Mouse (Mus musculus): Measurements from ENCODE around the gene Uhrf1bp1. TPM values are rescaled to one million over a fixed set of nuclear protein-coding genes. Genes with fewer than 3 reads are reported as not detected.

The Uhrf1bp1 gene
- polyA plus RNA-seq, 1 experiment from 2014 or later = 1.4 TPM

DNA sequence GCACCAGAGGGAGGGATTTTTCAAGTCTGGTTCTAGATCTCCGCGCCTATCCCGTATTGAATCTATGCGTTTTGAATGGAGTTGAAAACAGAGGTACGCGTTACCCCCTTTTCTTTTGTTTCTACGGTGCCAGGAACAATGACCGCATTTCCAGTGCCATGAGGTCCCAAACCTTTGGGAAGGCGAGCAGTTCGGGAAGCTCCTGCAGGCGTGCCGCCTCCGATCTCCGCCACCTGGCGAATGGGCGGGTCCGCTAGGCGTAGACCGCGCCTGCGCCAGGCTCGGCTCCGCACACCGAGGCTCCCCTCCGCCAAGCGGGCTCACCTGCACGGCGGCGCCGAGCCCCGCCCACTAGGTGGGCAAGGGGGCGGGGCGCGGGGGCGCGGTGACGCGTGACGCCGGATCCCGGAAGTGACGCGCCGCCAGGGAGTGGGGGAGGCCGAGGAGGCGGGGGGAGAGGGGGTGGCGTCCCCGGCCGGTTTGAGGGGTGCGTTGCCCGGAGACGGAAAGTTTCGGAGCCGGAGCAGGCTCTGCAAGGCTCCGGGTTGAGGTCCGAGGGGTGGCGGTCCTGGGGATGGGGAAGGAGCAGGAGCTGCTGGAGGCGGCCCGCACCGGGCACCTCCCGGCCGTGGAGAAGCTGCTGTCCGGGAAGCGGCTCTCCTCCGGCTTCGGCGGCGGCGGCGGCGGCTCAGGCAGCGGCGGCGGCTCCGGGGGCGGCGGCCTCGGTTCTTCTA lies 52.8 kb downstream of the Uhrf1bp1 start, which contains the start of gene Anks1:
Gene Anks1 (plus strand): TSS at position 419 of the 734 bp plus-strand sequence.
- under 1% methylated on average over 56 of the region's 78 CpGs for WGBS
- H3K4me3 ChIP-seq (ENCODE audit: low read depth, low read length) = peak within 1 kb of the TSS; percentile 95
- no peaks in the 10 kb centered on the region for H3K27me3 ChIP-seq (replicated peaks; ENCODE audit: control insufficient read depth, insufficient read depth, low read length)
- no peaks in the 10 kb centered on the region for H3K4me1 ChIP-seq (replicated peaks; ENCODE audit: control insufficient read depth, insufficient read depth, low read length)
- ATAC-seq = peak; percentile 88
- 0 out of 2 replicates have a peak, but pooled peaks have one; percentile 0 for TF ChIP-seq CTCF (IDR thresholded peaks at IDR 0.05; ENCODE audit: low read depth)
- peak within 1 kb of the TSS; percentile 92 for H3K27ac ChIP-seq (ENCODE audit: low read depth, low read length)
- peak within 1 kb of the TSS; percentile 79 for H3K9ac ChIP-seq (ENCODE audit: low read depth, low read length)
- H3K36me3 ChIP-seq (ENCODE audit: control insufficient read depth, insufficient read depth) = 0 out of 2 replicates have a peak, but pooled peaks cover 9% of the 10 kb centered on the region
- H3K4me2 ChIP-seq (replicated peaks; ENCODE audit: low read depth) = peak within 1 kb of the TSS; percentile 89
- H3K9me3 ChIP-seq (ENCODE audit: control insufficient read depth) = no peaks in the 10 kb centered on the region

DNA sequence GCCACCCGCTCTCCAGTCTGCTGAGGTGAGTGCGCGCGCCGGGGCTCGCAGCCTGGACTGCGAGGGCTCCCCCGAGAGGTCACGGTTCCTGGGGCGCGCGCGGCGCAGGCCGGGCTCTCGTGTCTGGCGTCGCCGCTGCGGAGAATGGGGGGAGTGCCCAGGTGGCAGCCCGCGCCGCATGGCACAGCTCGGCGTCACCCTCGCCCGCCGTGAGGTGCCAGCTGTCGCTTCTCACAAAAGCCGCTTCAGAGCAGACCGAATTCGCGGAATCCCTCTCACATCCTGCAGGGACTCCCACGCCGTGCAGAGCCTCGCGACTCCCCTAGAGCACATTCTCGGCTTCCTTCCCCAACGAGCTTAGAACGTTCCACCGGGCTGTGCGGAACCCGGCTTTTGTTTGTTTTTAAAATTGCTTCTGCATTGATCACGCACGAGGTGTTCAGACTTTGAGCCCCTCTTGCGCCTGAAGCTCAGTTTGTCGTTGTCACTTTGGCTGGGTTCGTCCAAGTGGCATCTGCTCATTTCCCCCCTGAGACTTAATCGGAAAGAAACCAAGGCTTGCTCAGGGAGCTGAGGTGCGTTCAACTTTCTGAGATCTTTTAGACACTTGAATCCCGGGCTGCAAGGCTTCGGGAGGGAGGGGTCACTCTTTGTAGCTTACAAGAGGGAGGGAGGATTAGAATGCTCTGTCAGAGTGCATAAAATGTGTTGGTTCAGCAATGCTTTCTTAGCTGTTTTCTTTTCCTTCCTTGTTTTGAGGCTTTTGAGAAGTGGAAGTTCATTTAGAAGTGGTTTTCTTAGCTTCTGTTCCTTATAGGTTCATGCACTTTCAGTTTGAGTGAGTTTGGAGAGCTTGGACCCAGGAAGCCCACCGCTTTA lies 53.6 kb downstream of the Uhrf1bp1 start, which contains the start of gene Taf11:
Gene Taf11 (minus strand): TSS at position 223 of the 879 bp plus-strand sequence.
- H3K9ac ChIP-seq (ENCODE audit: low read depth, low read length) = peak within 1 kb of the TSS; percentile 79
- H3K27me3 ChIP-seq (replicated peaks; ENCODE audit: control insufficient read depth, insufficient read depth, low read length) = no peaks in the 10 kb centered on the region
- peak within 1 kb of the TSS; percentile 95 for H3K4me3 ChIP-seq (ENCODE audit: low read depth, low read length)
- 0 out of 2 replicates have a peak, but pooled peaks have one; percentile 11 for TF ChIP-seq CTCF (IDR thresholded peaks at IDR 0.05; ENCODE audit: low read depth)
- 1% methylated on average over 53 of the region's 53 CpGs for WGBS
- 0 out of 2 replicates have a peak, but pooled peaks cover 4% of the 10 kb centered on the region for H3K36me3 ChIP-seq (ENCODE audit: control insufficient read depth, insufficient read depth)
- H3K27ac ChIP-seq (ENCODE audit: low read depth, low read length) = peak within 1 kb of the TSS; percentile 92
- H3K4me1 ChIP-seq (replicated peaks; ENCODE audit: control insufficient read depth, insufficient read depth, low read length) = no peaks in the 10 kb centered on the region
- H3K9me3 ChIP-seq (ENCODE audit: control insufficient read depth) = no peaks in the 10 kb centered on the region
- peak; percentile 28 for ATAC-seq
- peak within 1 kb of the TSS; percentile 89 for H3K4me2 ChIP-seq (replicated peaks; ENCODE audit: low read depth)

DNA sequence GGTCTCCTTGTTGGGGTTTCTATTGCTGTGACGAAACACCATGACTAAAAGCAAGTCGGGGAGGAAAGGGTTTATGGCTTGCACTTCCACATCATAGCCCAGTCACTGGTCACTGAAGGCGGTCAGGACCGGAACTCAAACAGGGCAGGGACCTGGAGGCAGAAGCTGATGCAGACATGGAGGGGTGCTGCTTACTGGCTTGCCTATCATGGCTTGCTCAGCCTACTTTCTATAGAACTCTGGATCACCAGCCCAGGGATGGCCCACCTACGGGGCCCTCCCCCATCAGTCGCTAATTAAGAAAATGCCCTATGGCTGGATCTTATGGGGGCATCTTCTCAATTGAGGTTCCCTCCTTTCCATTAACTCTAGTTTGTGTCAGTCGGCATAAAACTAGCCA lies 55.1 kb downstream of the Uhrf1bp1 start:
- H3K27ac ChIP-seq (ENCODE audit: low read depth, low read length) = no peak overlapping the region
- 0 out of 2 replicates have a peak, but pooled peaks cover 4% of the 10 kb centered on the region for H3K4me1 ChIP-seq (replicated peaks; ENCODE audit: control insufficient read depth, insufficient read depth, low read length)
- no peak overlapping the region for H3K4me3 ChIP-seq (ENCODE audit: low read depth, low read length)
- no peak overlapping the region for H3K9ac ChIP-seq (ENCODE audit: low read depth, low read length)
- no peaks in the 10 kb centered on the region for H3K27me3 ChIP-seq (replicated peaks; ENCODE audit: control insufficient read depth, insufficient read depth, low read length)
- no peak for ATAC-seq
- TF ChIP-seq CTCF (IDR thresholded peaks at IDR 0.05; ENCODE audit: low read depth) = no peak
- peak overlapping the region; percentile 89; the same call in 1 of the 2 replicates for H3K4me2 ChIP-seq (replicated peaks; ENCODE audit: low read depth)
- H3K36me3 ChIP-seq (ENCODE audit: control insufficient read depth, insufficient read depth) = no peaks in the 10 kb centered on the region
- 82% methylated on average over 7 of the region's 7 CpGs for WGBS
- no peaks in the 10 kb centered on the region for H3K9me3 ChIP-seq (ENCODE audit: control insufficient read depth)

DNA sequence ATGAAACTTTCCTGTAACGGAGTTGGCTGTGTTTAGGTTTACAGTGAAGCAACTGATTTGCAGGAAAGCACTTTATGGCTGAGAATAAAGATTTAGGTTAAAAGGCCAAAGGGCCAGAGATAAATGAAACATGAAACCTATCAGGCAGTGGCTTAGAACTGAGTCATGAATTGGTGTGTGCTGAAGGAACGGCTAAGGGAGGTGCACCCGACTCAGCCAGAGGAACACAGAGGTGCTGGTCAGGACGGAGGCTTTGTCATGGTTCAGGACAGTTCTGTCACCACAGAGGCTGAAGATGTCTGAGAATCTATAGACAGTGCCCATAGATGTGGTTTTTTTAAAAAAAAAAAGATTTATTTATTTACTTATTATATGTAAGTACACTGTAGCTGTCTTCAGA lies 58.5 kb downstream of the Uhrf1bp1 start:
- Histone ChIP-seq H3K36me3 (ENCODE audit: control insufficient read depth, insufficient read depth) (no peaks in the 10 kb centered on the region), H3K4me3 (ENCODE audit: low read depth, low read length) (no peak overlapping the region), H3K9ac (ENCODE audit: low read depth, low read length) (no peak overlapping the region), H3K4me1 (replicated peaks; ENCODE audit: control insufficient read depth, insufficient read depth, low read length) (0 out of 2 replicates have a peak, but pooled peaks cover 4% of the 10 kb centered on the region), H3K9me3 (ENCODE audit: control insufficient read depth) (no peaks in the 10 kb centered on the region), H3K4me2 (replicated peaks; ENCODE audit: low read depth) (peak overlapping the region; percentile 38; the same call in 1 of the 2 replicates), H3K27ac (ENCODE audit: low read depth, low read length) (no peak overlapping the region), H3K27me3 (replicated peaks; ENCODE audit: control insufficient read depth, insufficient read depth, low read length) (no peaks in the 10 kb centered on the region)
- peak; percentile 66 for ATAC-seq
- WGBS = 40% methylated on average over 4 of the region's 4 CpGs
- TF ChIP-seq CTCF (IDR thresholded peaks at IDR 0.05; ENCODE audit: low read depth) = no peak

DNA sequence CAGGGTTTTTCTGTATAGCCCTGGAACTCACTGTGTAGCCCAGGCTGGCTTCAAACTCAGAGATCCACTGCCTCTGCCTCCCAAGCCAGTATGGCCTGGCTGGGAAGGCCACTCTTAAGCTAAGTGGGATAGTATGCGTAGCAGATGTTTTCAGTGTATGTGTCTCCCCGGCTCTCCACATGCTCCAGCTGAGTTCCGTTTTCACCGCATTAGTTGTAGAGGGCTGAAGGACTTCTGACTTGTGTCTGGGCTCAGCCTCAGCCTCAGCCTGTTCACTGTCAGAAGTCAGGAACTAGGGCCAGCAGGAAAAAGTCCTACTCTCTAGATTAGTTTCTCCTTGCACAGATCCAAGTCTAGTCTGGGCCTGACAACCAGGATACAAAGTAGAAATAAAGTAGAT lies 60.1 kb downstream of the Uhrf1bp1 start:
- Histone ChIP-seq H3K4me3 (ENCODE audit: low read depth, low read length) (no peak overlapping the region), H3K36me3 (ENCODE audit: control insufficient read depth, insufficient read depth) (no peaks in the 10 kb centered on the region), H3K4me1 (replicated peaks; ENCODE audit: control insufficient read depth, insufficient read depth, low read length) (0 out of 2 replicates have a peak, but pooled peaks cover 4% of the 10 kb centered on the region), H3K9me3 (ENCODE audit: control insufficient read depth) (no peaks in the 10 kb centered on the region), H3K9ac (ENCODE audit: low read depth, low read length) (no peak overlapping the region), H3K27ac (ENCODE audit: low read depth, low read length) (no peak overlapping the region), H3K27me3 (replicated peaks; ENCODE audit: control insufficient read depth, insufficient read depth, low read length) (no peaks in the 10 kb centered on the region), H3K4me2 (replicated peaks; ENCODE audit: low read depth) (no peak overlapping the region)
- no peak for ATAC-seq
- WGBS = 66% methylated on average over 4 of the region's 4 CpGs
- no peak for TF ChIP-seq CTCF (IDR thresholded peaks at IDR 0.05; ENCODE audit: low read depth)

DNA sequence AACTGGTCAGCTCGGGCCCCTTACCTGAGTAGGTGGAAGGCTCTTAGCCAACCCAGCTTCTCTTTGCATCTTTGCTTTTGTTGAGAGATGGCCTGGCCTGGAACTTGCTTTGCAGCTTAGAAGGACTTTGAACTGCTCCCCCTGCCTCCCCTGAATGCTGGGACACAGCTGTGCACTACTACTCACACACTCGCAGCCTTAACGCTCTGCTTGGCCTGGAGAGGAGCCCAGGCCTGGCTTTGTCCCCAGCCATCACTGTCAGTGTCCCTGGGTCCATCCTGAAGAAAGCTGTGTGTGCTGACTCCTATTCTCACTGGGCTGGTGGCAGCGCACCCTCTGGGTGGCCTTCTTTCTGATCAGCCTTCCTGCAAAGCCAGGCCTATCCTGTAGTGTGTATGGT lies 64.4 kb downstream of the Uhrf1bp1 start:
- 0 out of 2 replicates have a peak overlapping the region, but pooled peaks have one; percentile 10 for H3K27ac ChIP-seq (ENCODE audit: low read depth, low read length)
- no peak overlapping the region for H3K4me3 ChIP-seq (ENCODE audit: low read depth, low read length)
- no peak overlapping the region for H3K4me2 ChIP-seq (replicated peaks; ENCODE audit: low read depth)
- ATAC-seq = no peak
- no peaks in the 10 kb centered on the region for H3K27me3 ChIP-seq (replicated peaks; ENCODE audit: control insufficient read depth, insufficient read depth, low read length)
- H3K9me3 ChIP-seq (ENCODE audit: control insufficient read depth) = no peaks in the 10 kb centered on the region
- H3K9ac ChIP-seq (ENCODE audit: low read depth, low read length) = no peak overlapping the region
- peaks cover 5% of the 10 kb centered on the region; the same call in 1 of the 2 replicates for H3K4me1 ChIP-seq (replicated peaks; ENCODE audit: control insufficient read depth, insufficient read depth, low read length)
- H3K36me3 ChIP-seq (ENCODE audit: control insufficient read depth, insufficient read depth) = no peaks in the 10 kb centered on the region
- no peak for TF ChIP-seq CTCF (IDR thresholded peaks at IDR 0.05; ENCODE audit: low read depth)
- 55% methylated on average over 4 of the region's 4 CpGs for WGBS

Measured in intestine, postnatal 0 days (tissue).